Mouse (Mus musculus) C2C12 (cell line): ENCODE data around the gene Wdr24.

ENCODE experiments used
- CEBPB ChIP-seq: IDR thresholded peaks from one replicate; pipeline ENCODE4 v1.6.1; 2011; ENCODE audit warnings: low read depth, mild to moderate bottlenecking, control low read depth, moderate library complexity
- CTCF ChIP-seq: IDR thresholded peaks from one replicate; pipeline ENCODE4 v1.5.1; 2011; ENCODE audit not compliant: control insufficient read depth, insufficient read depth, insufficient read length
- MAX ChIP-seq: IDR thresholded peaks from one replicate; pipeline ENCODE4 v1.6.1; 2011; ENCODE audit warnings: mild to moderate bottlenecking, control low read depth
- MYOD1 ChIP-seq: IDR thresholded peaks from one replicate; pipeline ENCODE4 v1.6.1; 2011; ENCODE audit warnings: low read depth; ENCODE audit not compliant: control insufficient read depth, insufficient read length
- USF1 ChIP-seq: IDR thresholded peaks from one replicate; pipeline ENCODE4 v1.6.1; 2011; ENCODE audit warnings: low read depth, mild to moderate bottlenecking, control low read depth, moderate library complexity

DNA sequence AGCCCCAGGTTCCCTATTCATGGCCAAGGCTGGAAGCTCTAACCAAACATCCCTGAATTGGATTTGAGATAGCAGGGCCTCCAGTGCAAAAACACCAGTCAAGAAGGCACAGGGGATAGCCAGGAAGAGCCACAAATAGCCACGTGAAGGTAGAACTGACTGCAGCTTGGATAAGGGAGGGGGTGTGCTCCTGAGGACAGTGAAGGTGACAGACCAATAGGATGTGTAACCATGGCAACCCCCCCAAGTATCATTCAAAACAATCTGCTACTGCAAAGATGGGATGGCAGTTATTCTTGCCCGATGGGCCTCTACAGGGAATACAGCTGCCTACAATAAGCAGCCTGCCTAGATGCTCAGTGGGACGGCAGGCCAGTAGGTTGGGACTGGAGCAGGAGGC lies 14.1 kb downstream of the Wdr24 start:
- TF ChIP-seq CTCF = no peak
- no peak for TF ChIP-seq USF1
- TF ChIP-seq MAX = no peak
- no peak for TF ChIP-seq MYOD1
- no peak for TF ChIP-seq CEBPB
